Mouse (Mus musculus): ENCODE measurements around the gene Mettl13. TPM values are rescaled to one million over a fixed set of nuclear protein-coding genes. Genes with fewer than 3 reads are reported as not detected.

Gene Mettl13
- 23.5 TPM for polyA plus RNA-seq (2017; shearing (Covaris generic))

DNA sequence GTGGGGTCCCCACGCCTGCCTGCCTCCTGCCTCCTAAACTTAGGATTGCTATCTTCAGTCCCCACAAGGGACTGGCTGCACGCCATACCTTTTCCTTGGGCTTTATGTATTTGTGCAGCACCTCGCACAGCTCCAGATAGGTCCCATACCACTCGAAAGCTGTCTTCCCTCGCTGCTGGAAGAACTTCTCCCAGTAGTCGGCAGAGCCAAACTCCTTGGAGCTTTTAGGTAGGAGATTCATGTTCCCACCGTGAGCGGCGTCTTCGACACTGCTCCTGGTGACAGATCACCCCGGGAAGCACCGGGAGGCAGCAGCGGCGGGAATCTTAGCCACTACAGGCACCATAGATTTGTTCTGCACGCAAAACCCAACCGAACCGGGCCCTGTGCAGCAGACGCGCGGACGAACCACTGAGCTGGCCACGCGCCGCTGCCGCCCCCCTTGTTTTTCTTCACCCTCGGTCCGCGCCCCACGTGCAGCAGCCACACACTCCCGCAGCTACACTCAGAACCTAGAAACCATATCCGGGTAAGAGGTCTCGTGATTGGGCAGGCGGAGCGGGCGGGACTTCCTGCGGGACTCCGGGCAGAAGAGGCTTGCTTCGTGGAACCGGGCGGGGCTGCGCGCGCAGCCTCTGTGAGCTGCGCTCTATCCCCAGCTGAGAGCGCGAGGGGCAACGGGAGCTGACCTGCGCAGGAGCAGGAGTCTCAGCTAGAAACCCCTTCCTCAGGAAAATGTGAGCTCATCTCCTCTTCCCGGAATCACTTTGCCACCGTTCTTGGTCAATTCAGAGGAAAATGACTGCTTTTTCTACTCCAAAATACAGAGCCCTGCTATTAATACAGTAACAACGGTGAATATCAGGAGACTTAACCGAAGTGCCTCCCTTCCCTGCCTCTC is at the start of gene Mettl13:
Mettl13 (minus strand) TSS at position 536 of the 901 bp plus-strand sequence.

GRCm38 (mm10) chr1:162570260-162570748 is 22.0 kb upstream of the Mettl13 start, which contains the start of gene Vamp4:
Vamp4 (plus strand) TSS chr1:162570515.

Other genes with a start within 250 kb of the Mettl13 start
- gene Dnm3, start 70.5 kb downstream of the Mettl13 start, polyA plus RNA-seq (2017; shearing (Covaris generic)) = 0.63 TPM
- gene Vamp4, start 22.0 kb upstream of the Mettl13 start, polyA plus RNA-seq (2017; shearing (Covaris generic)) = 110 TPM
- gene Myoc, start 90.6 kb upstream of the Mettl13 start, polyA plus RNA-seq (2017; shearing (Covaris generic)) = not detected
- not detected for gene Myocos, start 109.7 kb upstream of the Mettl13 start, polyA plus RNA-seq (2017; shearing (Covaris generic))
- 289 TPM for gene Prrc2c, start 192.0 kb upstream of the Mettl13 start, polyA plus RNA-seq (2017; shearing (Covaris generic))